Mouse (Mus musculus): Measurements from ENCODE around the gene Ppm1j.

The Ppm1j gene

GRCm38 (mm10) chr3:104814746-104815145 is 33.9 kb downstream of the Ppm1j start:
- no peak for DNase-seq (ENCODE audit: low read depth)

- DNase-seq (ENCODE audit: low read depth) = no peak
Observed at GRCm38 (mm10) chr3:104815346-104815745, 34.5 kb downstream of the Ppm1j start.

- no peak for DNase-seq (ENCODE audit: low read depth)
Observed at GRCm38 (mm10) chr3:104816130-104816529, 35.3 kb downstream of the Ppm1j start.

DNA sequence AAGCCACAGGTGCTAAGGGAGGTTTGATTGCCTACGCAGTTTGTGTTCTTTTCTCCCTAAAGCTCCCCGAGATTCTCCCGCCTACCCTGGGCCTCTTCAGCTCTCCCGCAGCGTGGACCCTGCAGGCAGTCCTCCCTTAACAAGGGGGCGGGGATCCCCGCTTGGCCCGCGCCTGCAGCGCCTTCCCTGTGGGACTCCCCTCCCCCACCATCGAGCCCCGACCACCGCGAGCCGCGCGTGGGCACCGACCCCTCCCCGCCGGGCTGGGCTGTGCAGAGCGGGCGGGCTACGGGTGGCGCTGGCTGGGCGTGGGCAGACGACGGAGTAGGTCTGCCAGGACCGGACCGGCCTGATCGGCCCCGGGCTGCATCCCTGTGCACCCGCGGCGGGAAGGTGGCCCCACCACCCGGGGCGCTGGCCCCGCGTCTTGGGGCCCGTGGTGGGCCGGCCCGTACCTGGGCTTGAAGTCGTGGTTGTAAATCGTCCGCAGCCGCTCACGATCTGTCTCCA is 36.7 kb downstream of the Ppm1j start:
- DNase-seq (ENCODE audit: low read depth) = peak; percentile 68

DNA sequence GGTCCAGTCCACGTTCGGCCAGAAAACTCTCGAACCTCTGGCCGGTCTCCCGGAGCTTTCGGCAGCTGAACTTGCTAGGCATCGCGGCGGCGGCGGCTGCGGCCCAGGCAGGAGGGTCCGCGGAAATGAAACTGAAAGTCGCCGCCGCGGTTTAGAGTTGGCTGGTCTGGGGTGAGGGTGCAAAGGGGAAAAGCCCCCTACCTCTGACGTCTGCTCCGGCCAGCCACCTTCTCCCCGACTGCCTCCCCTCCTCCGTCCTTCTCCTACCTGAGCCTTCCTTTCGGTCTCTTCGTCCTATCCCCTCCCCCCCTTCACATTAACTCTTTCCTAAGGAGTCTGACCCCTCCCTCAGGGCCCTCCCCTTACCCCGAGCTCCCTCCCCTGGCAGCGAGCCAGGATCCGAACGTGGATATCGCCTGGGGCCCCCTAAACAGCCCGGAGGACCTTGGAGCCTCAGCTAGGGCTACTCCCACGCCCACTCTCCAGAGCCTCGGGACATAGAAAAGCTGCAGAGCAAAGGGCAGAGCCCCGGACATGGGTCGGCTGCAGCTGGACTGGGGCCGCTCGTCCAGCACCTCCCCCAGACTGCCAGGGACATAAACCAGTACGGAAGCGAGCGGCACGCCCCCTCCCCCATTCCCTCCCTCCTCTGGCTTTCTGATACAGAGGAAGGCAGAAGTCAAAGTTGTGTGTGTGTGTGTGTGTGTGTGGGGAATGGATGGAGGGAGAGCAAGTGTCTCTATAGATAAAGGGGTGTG is 37.3 kb downstream of the Ppm1j start, which contains the start of gene Mov10:
Mov10 (minus strand) TSS at position 573 of the 758 bp plus-strand sequence.
- peak; percentile 89 for DNase-seq (ENCODE audit: low read depth)

DNA sequence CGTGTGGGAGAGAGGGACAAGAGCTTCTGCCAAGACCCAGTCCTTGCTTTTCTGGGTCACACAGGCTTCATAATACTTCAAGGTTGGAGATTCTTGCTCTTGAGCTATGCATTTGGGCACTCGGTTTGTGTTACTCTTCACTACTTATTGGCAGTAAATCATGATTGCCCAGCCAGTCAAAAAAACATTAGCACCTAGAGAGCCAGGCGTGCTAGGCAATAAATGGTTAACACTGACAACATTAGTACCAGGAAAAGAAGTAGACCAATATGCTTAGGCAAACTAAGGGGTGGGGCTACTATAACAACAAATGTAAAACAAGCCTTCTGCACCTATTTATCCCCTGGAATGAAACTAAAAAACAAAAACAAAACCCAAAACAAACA is 37.9 kb downstream of the Ppm1j start:
- DNase-seq (ENCODE audit: low read depth) = peak; percentile 57

DNA sequence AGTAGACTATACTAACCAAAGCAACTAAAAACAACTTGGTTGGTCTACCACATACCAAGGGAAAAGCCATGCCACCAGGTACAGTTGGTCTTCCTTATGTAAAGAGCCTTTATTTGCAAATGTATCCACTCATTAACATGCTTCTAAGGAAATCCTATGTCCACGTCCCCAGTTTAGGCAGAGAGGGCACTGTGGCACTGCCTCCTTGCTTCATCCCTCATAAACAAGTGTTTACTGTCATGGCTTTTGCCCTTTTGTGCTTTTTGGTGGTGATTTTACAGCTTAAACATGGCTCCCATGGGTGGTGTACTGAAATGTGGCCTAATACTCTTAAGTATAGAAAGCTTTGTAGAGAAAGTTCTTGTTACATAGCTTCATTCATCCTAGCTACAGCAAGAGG is 39.6 kb downstream of the Ppm1j start:
- DNase-seq (ENCODE audit: low read depth) = no peak

DNA sequence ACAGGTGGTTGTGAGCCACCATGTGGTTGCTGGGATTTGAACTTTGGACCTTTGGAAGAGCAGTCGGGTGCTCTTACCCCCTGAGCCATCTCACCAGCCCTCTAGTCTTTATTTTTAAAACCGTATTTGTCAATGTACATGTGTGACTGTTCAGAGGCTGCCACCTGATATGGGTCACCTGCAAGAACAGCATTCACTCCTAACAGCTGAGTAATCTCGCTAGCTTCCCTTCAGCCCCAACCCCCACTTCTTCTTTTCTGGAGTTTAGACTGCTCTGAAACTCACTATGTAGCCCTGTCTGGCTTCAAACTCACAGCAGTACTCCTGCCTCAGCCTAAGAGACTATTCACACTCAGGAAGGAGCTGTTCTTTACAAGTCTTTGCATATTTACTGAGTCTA is 41.6 kb downstream of the Ppm1j start:
- DNase-seq (ENCODE audit: low read depth) = no peak
